Mouse (Mus musculus) forebrain, postnatal 0 days (tissue): Measurements from ENCODE around the gene Chst11. TPM values are rescaled to one million over a fixed set of nuclear protein-coding genes. Genes with fewer than 3 reads are reported as not detected.
A peak's percentile ranks its signal among the peaks of the same experiment; 100 is the strongest.

Experiments
- ATAC-seq: fragments of 200-750 bp; cut with Nextera tagmentation; 2 replicates; pipeline ENCODE4 v1.8.0; 2017; ENCODE audit warnings: mild to moderate bottlenecking, moderate library complexity
- DNase-seq: peaks from one replicate; pipeline ENCODE4 v3.0.0-alpha.2; 2015
- H3K27ac ChIP-seq: fragments of 300-500 bp; sonication (generic); 2 replicates; pipeline ENCODE4 v1.5.1; 2014; ENCODE audit warnings: low read depth, mild to moderate bottlenecking, antibody characterized with exemption, low read length, moderate library complexity, mixed read lengths
- H3K27me3 ChIP-seq: fragments of 300-500 bp; sonication (generic); 2 replicates; pipeline ENCODE4 v1.6.1; 2014; ENCODE audit warnings: mild to moderate bottlenecking, low read length, mixed read lengths; ENCODE audit not compliant: insufficient read depth
- H3K36me3 ChIP-seq: fragments of 300-500 bp; sonication (generic); 2 replicates; pipeline ENCODE4 v1.6.1; 2014; ENCODE audit warnings: mild to moderate bottlenecking, moderate library complexity; ENCODE audit not compliant: insufficient read depth
- H3K4me1 ChIP-seq: fragments of 300-500 bp; sonication (generic); 2 replicates; pipeline ENCODE4 v1.6.1; 2014; ENCODE audit warnings: antibody characterized with exemption; ENCODE audit not compliant: insufficient read depth
- H3K4me2 ChIP-seq: fragments of 300-500 bp; sonication (generic); 2 replicates; pipeline ENCODE4 v1.6.1; 2014; ENCODE audit warnings: low read depth, mild to moderate bottlenecking, moderate library complexity
- H3K4me3 ChIP-seq: fragments of 300-500 bp; sonication (generic); 2 replicates; pipeline ENCODE4 v1.5.1; 2014; ENCODE audit warnings: low read depth, low read length, mixed read lengths
- H3K9ac ChIP-seq: fragments of 300-500 bp; sonication (generic); 2 replicates; pipeline ENCODE4 v1.6.1; 2014; ENCODE audit warnings: mild to moderate bottlenecking
- H3K9me3 ChIP-seq: fragments of 300-500 bp; sonication (generic); 2 replicates; pipeline ENCODE4 v1.6.1; 2016; ENCODE audit warnings: low read length
- CTCF ChIP-seq: sonication (generic); IDR thresholded peaks from 2 replicates; pipeline ENCODE4 v1.5.1; 2016; ENCODE audit warnings: antibody characterized with exemption, control low read depth, low read depth
- WGBS: fragments of 180-500 bp; shearing (Covaris S2); extraction: QIAGEN DNeasy Blood & Tissue Kit; methylation state at CpG from one replicate; pipeline ENCODE4 v1.1.7; 2014; 5-methylcytosine and 5-hydroxymethylcytosine counted together
- polyA plus RNA-seq: library from polyadenylated mRNA; unstranded; fragments of >200 nt; fragmentation: Nextera tagmentation; extraction: Ambion mirVana; gene quantifications from 2 replicates; pipeline ENCODE4 v1.2.1, GENCODE M21; 2015
- total RNA-seq: library from RNA; depleted of rRNA; stranded (reverse); fragments of >200 nt; gene quantifications from 2 replicates; pipeline ENCODE4 v1.2.3, GENCODE M21; 2014

The Chst11 gene
- total and polyA plus RNA-seq, 2 experiments from 2014 or later = 2.9 to 20.8 TPM

- DNase-seq = no peak
- H3K9me3 ChIP-seq = no peaks in the 10 kb centered on the region
- H3K36me3 ChIP-seq = no peaks in the 10 kb centered on the region
- no peak overlapping the region for H3K4me2 ChIP-seq
- H3K27ac ChIP-seq = no peak overlapping the region
- 62% methylated on average over 9 of the region's 9 CpGs for WGBS
- TF ChIP-seq CTCF = no peak
- H3K27me3 ChIP-seq = no peaks in the 10 kb centered on the region
- H3K9ac ChIP-seq = no peak overlapping the region
- H3K4me3 ChIP-seq = no peak overlapping the region
- ATAC-seq = peak; percentile 63
- H3K4me1 ChIP-seq = peaks cover 8% of the 10 kb centered on the region; the same call in 1 of the 2 replicates
Measured at GRCm38 (mm10) chr10:83083946-83084345, 98.6 kb downstream of the Chst11 start.

- no peak for TF ChIP-seq CTCF
- no peaks in the 10 kb centered on the region for H3K27me3 ChIP-seq
- ATAC-seq = no peak
- H3K4me2 ChIP-seq = no peak overlapping the region
- no peak overlapping the region for H3K27ac ChIP-seq
- no peaks in the 10 kb centered on the region for H3K4me1 ChIP-seq
- no peak overlapping the region for H3K4me3 ChIP-seq
- H3K9ac ChIP-seq = no peak overlapping the region
- no peak for DNase-seq
- H3K36me3 ChIP-seq = no peaks in the 10 kb centered on the region
- WGBS = 72% methylated on average over 7 of the region's 7 CpGs
- no peaks in the 10 kb centered on the region for H3K9me3 ChIP-seq
Measured at GRCm38 (mm10) chr10:83088318-83088717, 103.0 kb downstream of the Chst11 start.

GRCm38 (mm10) chr10:83088826-83089225, 103.5 kb downstream of the Chst11 start:
- Histone ChIP-seq H3K9me3 (no peaks in the 10 kb centered on the region), H3K4me1 (no peaks in the 10 kb centered on the region), H3K9ac (no peak overlapping the region), H3K36me3 (no peaks in the 10 kb centered on the region), H3K4me2 (no peak overlapping the region), H3K4me3 (no peak overlapping the region), H3K27ac (no peak overlapping the region), H3K27me3 (no peaks in the 10 kb centered on the region)
- DNase-seq = no peak
- TF ChIP-seq CTCF = no peak
- no peak for ATAC-seq
- WGBS = 21% methylated on average over 2 of the region's 2 CpGs

- TF ChIP-seq CTCF = no peak
- Histone ChIP-seq H3K4me1 (no peaks in the 10 kb centered on the region), H3K36me3 (no peaks in the 10 kb centered on the region), H3K9ac (no peak overlapping the region), H3K27me3 (no peaks in the 10 kb centered on the region), H3K4me3 (no peak overlapping the region), H3K4me2 (no peak overlapping the region), H3K9me3 (no peaks in the 10 kb centered on the region), H3K27ac (no peak overlapping the region)
- ATAC-seq = no peak
- DNase-seq = no peak
- 72% methylated on average over 8 of the region's 8 CpGs for WGBS
Measured at GRCm38 (mm10) chr10:83090185-83090584, 104.9 kb downstream of the Chst11 start.

- Histone ChIP-seq H3K4me2 (no peak overlapping the region), H3K9ac (no peak overlapping the region), H3K27me3 (no peaks in the 10 kb centered on the region), H3K4me1 (no peaks in the 10 kb centered on the region), H3K27ac (no peak overlapping the region), H3K4me3 (no peak overlapping the region), H3K9me3 (no peaks in the 10 kb centered on the region), H3K36me3 (no peaks in the 10 kb centered on the region)
- no peak for ATAC-seq
- TF ChIP-seq CTCF = no peak
- 89% methylated on average over 6 of the region's 6 CpGs for WGBS
- no peak for DNase-seq
Measured at GRCm38 (mm10) chr10:83093705-83094104, 108.4 kb downstream of the Chst11 start.

- H3K4me2 ChIP-seq = no peak overlapping the region
- no peak overlapping the region for H3K27ac ChIP-seq
- H3K9ac ChIP-seq = no peak overlapping the region
- H3K9me3 ChIP-seq = no peaks in the 10 kb centered on the region
- 81% methylated on average over 10 of the region's 10 CpGs for WGBS
- H3K36me3 ChIP-seq = no peaks in the 10 kb centered on the region
- no peak overlapping the region for H3K4me3 ChIP-seq
- ATAC-seq (no peak), DNase-seq (no peak)
- H3K27me3 ChIP-seq = no peaks in the 10 kb centered on the region
- no peaks in the 10 kb centered on the region for H3K4me1 ChIP-seq
- TF ChIP-seq CTCF = no peak
Measured at GRCm38 (mm10) chr10:83094248-83094647, 109.0 kb downstream of the Chst11 start.

GRCm38 (mm10) chr10:83094821-83095725, 109.8 kb downstream of the Chst11 start:
- ATAC-seq (peak; percentile 27; the same call in 1 of the 2 replicates), DNase-seq (no peak)
- H3K4me1 ChIP-seq = no peaks in the 10 kb centered on the region
- no peak for TF ChIP-seq CTCF
- no peak overlapping the region for H3K4me3 ChIP-seq
- no peaks in the 10 kb centered on the region for H3K9me3 ChIP-seq
- 84% methylated on average over 16 of the region's 16 CpGs for WGBS
- H3K4me2 ChIP-seq = no peak overlapping the region
- H3K27ac ChIP-seq = no peak overlapping the region
- H3K9ac ChIP-seq = no peak overlapping the region
- no peaks in the 10 kb centered on the region for H3K36me3 ChIP-seq
- no peaks in the 10 kb centered on the region for H3K27me3 ChIP-seq
